Mouse (Mus musculus): ENCODE data around the gene Add3. TPM values are rescaled to one million over a fixed set of nuclear protein-coding genes. Genes with fewer than 3 reads are reported as not detected.

Add3 gene
- total RNA-seq, 2 experiments from 2014 or later = 81.7 to 87.2 TPM

DNA sequence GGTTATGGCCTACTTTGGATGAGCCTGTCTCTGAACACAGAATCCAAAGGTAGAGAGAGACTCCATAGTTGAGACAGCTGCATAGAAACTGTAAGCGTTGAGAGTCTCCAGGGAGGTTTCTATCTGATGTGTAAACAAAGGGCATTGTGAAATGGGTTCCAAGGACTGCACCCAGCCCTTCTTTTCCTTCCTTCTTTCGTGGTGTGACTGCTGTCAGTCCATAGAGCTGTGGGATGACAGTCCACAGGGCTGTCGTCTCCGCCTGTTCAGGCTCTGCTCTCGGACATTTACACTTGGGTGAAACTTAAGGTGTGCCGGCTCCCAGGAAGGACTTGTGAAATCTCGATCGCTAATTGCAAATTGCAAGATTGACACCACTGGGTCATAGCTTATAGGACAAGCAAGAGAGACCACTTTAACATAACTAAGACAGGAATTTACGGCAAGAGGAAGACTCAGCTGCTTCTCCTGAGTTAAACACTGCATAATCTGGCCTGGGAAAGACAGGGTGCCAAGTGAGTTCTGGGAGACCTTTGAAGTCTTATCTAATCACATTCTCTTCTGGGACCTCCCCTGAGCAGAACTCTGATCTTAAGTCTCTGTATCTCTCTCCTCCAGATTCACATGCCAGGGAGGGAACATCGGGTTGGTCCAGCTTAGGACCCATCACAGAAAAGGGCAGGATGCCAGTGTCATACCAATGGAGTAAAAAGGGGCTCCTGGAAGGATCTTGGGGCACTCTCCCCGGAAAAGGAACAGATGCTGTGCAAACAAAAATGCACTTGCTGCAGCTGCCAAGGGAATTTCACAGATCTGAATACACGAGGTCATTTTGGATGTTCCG lies 11.5 kb upstream of the Add3 start:
- DNase-seq (ENCODE audit: low spot score in 2 of 2) = no peak

DNA sequence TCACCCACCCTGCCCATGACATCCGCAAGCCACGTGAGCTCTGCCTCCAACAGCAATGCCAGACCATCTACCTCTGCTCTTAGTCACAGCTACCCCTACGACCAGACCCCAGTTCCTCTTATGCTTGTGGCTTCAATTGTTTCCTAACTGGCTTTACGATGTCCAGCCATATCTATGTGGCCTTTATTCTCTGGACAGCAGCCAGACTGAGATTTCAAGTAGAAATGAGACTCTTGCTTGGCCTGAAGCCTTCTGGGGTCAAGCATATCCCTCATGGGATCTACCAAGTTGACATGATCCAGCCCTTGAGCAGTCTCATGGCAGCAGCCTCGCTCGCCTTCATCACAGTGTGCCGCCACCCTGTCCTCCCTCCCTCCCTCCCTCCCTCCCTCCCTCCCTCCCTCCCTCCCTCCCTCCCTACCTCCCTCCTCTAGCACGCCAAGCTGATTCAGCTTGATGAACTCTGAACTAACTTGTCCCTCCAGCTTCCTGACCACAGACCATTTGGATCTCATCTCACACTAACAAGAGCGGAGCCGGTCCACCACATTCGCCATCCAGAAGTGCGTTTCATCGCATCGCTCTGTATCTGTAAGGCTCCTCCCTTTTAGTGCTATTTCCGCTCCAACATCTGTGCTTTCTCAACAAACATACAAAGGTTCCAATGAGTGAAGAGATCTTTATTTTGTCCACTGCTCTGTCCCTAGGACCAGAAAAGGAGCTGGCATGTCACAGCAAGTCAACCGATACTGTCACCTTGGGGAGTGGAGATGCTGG lies 9.7 kb upstream of the Add3 start:
- DNase-seq (ENCODE audit: low spot score in 2 of 2) = no peak

DNA sequence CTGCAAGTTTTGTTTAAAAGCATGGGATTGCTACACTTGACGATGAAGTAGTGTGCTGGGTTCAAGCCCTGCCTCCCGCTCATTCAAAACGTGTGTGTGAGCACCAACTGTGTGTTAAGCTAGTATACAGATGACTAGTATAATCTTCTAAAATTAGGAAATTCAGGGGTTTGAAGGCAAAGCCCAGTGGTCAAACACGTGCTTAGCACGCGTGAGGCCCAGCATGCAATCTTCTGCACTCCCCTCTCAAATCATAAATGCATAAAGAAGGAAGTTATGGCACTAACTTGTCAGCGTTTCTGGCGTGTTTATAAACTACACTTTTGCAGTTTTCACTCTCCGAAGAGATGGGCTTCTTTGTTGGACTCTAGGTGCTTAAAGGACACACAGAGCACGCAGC lies 7.8 kb upstream of the Add3 start:
- no peak for DNase-seq (ENCODE audit: low spot score in 2 of 2)

DNA sequence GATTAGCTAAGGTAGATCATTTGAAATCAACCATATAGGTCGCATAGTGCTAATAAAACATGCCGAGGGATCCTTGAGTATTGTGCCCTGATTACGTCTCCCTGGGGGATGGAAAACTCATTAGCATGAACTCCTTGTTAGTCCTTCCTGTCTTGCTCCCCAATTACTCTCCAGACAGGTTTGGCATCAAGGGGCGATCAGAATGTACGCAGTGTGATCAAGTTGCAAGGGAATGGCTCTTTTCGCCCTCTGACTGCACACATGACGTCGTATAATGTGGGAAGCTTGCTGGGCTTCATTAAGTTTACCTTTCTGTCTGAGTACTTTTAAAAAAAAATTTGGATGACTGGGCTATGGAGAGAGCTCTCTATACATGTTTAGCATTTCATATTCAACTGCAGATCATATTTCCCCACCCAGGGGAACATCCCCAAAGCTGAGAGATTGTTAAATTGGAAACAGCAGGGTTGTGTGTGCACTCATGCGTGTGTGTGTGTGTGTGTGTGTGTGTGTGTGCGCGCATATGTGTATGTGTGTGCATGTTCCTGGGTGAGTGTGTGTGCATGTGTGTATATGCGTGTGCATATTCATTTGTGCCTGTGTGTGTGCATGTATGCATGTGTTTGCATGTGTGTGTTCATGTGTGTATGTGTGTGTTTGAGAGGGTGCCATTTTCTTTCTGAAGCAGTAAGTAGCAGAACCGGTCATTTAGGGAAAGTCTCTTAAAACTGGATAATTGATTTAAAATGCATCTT lies 3.7 kb upstream of the Add3 start:
- DNase-seq (ENCODE audit: low spot score in 2 of 2) = no peak

DNA sequence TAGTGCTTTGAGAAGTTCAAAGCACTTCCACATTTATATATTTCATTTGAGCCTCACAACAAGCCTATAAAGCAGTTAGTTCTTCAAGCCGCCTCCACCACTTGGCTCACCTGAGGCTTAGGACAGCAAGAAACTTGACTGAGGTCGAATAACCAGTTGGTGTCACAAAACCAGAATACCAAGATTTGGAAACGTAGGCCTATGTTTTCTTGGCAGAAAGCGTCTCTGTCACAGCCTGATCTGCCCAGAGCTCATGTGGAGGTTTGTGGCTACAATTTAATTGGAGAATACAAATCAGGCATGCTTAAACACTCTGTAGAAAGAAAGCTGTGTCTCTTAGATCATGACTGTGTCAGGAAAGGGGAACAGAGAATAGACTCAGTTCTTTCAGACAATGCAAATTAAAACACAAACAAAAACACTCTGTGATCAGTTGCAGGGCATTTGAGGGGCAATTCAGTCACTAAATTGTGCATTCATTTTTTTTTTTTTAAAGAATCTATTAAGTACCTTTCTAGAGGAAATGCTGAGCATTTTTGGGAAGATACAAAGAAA lies 3.0 kb upstream of the Add3 start:
- no peak for DNase-seq (ENCODE audit: low spot score in 2 of 2)

DNA sequence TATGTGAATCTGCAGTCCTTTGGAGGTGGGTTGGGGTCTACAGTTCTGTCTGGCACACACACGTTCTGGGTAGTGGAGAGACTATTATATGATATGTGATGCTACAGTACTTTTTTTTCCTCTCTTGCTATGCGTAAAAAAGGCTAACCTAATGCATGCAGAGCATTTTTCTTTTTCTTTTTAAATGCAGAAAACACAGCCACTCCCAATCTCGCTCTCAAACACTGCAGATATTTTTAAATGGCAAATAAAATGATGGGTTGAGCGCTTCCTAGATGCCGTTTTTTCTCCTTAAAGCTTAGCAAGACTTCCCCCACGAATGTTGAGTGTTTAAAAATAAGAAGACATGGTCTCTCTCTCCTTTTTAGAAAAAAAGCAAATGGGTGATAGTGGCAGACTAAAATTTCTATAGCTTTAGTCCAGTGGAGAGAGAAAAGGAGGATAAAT lies 584 bp downstream of the Add3 start:
- no peak for DNase-seq (ENCODE audit: low spot score in 2 of 2)

DNA sequence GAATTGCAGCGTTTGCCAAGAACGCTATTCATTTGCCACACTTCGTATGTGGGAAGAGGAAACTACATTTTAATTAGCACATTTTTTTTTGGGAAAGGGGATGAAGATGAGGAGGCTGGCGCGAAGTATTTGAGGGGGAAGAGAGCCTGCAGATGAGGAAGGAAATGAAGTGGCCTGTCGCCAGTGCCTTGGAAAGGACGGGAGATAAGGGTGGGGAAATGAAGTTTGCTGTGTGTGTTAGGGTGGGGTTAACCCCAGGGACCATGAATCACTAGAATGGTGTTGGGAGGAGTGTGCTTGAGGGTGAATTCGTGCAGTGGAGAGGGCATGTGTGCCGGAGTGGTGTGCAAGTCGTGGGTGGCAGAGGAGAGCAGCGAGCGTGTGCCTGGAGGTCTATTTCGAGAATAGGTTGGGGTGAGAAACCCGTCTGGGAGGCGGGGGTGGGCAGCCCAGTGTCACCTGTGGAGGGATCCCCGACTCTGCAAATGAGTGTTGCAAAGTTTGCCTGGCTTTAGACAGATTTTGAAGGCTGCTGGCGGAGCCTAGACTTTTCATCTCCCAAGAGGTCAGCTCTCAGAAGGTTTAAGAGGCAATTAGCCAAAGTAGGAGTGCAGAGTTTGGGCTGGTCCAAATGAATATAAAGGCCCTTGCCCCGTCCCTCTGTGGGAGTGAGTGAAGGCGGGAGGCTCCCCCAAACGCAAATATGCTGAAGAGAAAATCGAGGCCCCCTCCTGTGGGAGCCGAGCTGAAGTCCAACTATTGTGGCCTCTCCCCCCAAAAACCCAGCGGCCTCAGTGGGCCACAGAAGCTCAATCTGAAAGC lies 1.2 kb downstream of the Add3 start:
- peak; percentile 17 to 23 for DNase-seq (ENCODE audit: low spot score in 2 of 2)

DNA sequence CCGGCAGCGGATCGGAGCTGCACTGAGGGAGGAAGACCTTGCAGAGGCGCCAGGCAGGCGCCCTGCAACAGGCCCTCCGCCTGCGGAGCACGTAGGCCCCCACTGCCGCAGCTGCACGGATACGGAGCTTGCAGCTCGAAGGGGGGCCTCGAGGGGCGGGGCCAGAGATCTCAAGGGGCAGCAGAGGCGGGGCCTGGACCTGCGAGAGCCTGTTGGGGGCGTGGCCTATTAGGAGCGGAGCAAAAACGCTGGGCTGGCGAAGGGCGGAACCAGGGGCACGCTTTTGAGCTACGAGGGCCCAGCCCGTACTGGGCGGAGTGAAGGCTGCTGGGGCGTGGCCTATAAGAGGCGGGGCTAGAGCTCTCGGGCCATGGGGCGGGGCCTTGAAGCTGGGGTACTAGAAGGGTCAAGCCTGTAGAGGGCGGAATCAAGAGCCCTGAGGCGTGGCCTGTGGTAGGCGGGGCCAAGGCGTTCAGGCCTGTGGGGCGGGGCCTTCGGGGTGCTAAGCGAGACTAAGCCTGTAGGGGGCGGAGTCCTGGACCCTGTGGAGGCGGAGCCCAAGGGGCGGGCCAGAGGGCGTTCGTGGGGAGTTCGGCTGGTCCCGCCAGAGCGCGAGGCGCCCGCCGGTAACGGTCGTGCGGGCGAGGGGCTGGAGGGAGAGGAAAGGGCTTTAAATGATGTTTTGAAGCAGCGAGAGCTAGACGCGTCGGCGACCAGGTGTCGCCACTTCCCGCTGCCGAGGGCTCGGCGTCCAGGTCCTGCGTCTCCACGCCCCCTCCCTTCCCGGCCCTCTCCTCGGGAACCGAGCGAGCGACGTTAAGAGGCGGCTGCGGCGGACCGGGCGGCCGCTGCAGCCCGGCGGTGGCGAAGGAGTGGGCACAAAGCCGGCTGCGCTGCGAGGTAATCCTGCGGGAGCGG lies 2.2 kb downstream of the Add3 start:
- DNase-seq (ENCODE audit: low spot score in 2 of 2) = peak; percentile 99 to 100

DNA sequence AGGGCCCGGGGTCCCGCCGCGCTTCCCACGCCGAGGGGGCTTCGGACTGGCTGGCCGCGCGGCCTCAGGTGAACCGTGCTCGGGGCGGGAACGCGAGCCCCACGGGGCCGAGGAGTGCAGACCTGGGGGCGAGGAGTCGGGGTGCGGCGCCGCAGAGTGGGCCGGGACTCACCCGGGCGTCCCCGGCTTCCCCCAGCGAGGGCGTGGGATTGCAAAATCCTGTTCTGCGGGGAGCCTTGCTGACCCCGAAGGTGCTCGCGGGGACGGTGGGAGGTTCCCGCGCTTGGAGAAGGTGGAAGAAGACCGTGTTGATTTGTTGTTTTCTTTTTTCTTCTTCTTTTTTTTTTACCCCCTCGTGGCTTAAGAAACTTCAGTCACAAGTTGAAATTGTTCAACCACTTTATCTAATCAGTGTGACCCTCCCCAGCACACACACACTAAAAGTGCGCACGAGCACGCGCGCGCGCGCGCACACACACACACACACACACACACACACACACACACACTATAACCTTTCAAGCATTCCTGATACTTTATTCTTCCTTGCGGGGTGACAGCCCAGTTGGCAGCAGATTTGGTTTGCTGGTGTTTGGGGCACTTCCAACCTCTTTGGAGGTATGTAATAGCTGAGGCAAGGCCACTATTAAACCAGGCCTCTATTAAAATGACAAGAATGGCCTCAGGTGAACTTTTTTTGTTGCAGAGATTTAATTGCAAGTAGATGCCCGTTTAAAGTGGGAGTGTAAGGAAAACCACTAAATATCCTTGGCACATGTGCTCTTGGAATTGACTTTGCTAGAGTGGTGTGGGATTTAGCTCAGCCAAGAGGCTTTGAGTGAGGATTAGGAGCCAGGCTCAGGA lies 3.1 kb downstream of the Add3 start:
- peak in 1 of 2 experiments; percentile 27 for DNase-seq (ENCODE audit: low spot score in 2 of 2)

DNA sequence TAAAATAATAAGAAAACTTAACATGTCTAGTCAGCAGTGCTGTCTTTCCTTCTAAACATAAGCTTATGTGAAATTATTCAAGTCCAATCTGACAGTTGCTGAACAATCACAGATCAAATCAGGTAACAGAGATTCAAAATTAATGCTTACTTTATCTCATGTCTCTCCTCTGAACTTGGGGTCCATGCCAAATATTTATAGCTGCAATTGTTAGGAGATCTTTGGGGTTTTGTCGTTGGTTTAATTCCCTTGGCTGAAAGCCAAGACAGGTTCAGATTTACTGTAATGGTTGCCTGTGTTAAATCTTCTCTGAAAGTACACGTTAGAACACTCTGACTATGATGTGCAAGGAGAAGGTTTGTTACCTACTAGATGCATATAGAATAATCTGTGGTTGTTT lies 4.8 kb downstream of the Add3 start:
- no peak for DNase-seq (ENCODE audit: low spot score in 2 of 2)

DNA sequence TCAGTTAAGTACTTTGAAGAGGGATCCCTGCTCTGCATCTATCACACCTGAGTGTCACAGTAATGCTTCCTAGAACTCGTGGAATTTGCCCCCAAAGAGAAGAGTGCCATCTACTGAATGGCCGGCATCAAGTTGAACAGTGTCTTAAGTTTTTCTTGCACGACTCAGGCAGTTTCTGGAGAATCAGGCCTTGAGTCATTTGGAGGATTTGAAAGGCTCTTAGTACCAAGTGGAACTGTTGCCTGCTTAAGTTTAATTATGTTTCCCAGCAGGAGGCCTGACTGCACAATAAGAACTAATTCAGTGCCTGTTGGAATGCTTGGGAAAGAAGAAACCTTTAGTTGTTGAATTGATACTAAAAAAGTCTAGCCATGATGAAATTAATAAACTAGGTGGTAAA lies 9.1 kb downstream of the Add3 start:
- no peak for DNase-seq (ENCODE audit: low spot score in 2 of 2)

DNA sequence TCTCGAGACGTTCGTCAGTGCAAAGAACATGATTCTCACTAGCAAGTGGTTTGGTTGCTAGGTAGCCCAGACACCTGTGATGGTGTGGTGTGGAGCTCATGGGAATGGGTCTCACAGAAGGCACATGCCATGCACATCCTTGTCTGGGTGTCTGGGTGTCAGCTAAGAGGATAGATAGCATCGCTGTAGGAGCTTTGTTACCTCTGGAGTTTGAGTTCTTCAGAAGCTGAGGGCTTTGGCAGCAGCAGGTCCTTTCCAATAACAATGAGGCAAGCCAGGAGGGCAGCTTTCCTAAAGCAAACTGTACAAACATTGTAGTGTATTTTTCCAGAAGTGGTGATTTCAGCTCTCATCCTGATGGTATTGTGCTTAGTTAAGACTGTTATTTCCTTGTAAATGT lies 12.2 kb downstream of the Add3 start:
- no peak for DNase-seq (ENCODE audit: low spot score in 2 of 2)

DNA sequence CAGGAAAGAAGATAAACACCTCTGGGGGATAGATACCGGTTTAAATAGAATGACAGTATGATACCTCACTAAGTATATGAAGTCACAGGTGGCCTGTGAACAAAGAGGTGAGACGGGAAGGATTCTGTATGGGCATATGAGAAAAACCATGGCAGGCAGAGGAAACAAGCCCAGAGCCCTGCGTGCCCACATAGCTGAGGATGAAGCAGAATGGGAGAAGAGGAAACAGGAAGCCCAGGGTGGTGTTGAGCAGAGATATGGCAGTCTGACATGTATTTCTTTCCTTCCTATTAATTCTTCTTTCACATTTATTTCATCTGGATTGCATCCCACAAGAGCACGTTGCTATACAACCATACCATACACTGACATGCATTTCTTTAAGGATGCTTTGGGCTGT lies 12.9 kb downstream of the Add3 start:
- no peak for DNase-seq (ENCODE audit: low spot score in 2 of 2)

DNA sequence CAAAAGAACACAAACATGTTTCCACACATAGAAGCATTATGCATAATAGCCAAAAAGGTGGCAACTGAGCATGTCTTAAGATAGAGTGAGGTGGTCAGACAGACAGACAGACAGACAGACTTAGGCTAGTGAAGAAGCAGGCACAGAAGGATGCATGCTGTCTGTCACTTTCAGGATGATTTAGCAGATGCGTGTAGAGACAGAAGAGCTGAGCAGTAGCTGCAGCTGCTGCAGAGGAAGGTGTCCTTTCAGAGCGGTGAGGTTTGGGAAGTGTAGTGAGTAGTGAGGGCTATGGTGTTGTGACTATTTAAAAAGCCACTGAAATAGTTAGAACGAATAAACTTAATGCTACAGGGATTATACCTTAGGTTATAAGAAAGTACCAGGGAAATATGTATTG lies 13.9 kb downstream of the Add3 start:
- DNase-seq (ENCODE audit: low spot score in 2 of 2) = no peak

DNA sequence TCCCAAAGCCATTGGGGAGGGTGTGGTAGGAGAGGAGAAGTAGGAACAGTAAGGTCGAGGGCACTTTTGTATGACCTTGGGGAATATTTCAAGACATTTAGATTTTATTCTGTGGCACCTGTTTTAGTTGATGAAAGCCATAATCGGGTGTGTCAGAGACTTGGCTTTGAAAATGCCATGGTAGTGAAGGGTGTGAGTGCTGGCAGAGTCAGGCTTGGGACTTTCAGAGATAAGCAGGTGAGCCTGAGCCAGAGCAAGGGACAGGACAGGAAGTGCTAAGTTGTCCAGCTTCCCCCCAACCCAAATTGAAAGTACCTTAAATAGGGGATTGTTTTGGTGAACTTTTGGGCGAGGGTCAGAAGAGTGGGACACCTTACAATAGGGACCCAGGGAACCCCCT lies 16.1 kb downstream of the Add3 start:
- no peak for DNase-seq (ENCODE audit: low spot score in 2 of 2)

DNA sequence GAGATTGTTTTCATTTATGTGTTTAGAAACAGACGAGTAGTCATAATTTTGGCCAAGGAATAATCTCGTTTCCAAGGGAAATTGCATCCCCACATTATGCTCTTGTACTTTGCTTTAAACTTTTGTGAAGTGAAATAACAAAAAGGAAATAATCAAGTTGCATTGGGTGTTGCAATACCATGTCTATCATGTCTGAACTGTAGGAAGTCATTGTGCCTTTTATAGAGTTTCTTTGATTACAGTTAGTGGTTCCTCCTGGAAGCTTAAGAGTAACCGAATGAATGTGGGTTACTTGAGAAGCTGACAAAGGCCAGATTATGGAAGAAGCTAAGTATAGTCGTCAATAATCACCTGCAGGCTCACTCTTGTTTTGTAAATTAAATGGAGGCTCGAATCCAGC lies 16.9 kb downstream of the Add3 start:
- DNase-seq (ENCODE audit: low spot score in 2 of 2) = no peak

DNA sequence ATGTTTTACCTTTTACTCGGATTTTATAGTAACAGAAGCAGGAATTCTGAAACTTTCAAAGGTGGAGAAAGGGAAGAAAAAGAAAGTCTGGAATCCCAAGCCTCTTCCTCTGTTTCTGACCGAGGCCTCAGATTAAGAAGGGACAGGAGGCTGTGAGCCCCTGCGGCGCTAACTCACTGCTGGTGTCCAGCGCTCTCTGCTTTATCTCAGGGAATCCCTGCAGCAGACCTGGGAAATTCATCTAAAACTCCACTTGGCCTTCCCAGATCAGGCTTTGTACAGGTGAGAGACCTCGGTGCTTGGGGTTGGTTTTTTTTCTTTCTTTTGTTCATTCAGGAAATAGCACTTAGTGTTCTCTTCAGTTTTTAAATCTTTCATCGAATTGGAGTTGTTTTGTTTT lies 19.1 kb downstream of the Add3 start:
- no peak for DNase-seq (ENCODE audit: low spot score in 2 of 2)

DNA sequence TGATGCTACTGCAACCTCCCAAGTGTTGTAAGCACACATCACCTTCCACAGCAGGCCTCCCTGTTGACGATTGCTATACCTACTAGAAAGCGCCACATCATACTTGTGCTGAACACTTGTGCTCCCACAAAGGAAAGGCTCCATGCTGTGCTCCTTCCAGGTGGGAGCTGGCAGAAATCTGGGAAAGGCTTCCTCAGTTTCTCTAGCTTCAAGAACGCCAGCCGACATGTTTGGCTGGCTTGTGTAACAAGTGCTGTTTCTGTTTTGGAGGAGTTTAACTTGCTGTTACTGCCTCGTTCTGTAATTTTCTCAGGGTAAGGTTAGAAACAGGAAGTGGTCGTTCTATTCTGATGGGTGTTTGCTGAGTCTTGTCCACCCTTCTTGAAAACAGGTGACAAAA lies 22.7 kb downstream of the Add3 start:
- no peak for DNase-seq (ENCODE audit: low spot score in 2 of 2)

DNA sequence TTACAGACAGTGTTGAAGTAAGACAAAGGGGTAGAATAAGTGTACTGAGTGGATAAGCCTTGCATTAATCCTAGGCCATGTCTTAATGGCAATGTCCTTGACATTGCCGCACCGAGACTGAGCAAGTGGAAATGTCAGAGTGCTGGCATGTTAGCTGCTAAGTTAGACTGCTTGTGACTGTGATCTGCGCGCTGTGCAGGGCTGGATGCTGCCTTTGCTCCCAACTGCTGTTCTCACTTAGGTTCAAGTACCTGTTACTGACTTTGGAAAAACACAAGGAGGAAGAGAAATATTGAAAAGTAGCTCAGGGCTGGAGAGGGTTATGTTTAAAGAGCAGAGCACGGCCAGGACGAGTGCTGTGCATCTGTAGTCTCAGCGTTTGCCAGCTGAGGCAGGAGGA lies 24.4 kb downstream of the Add3 start:
- DNase-seq (ENCODE audit: low spot score in 2 of 2) = no peak
